Mouse (Mus musculus): ENCODE measurements around the gene Zfp217.

GRCm38 (mm10) chr2:170176284-170176926 lies 28.5 kb upstream of the Zfp217 start:
- TF ChIP-seq ELF1 (IDR thresholded peaks at IDR 0.05; ENCODE audit: low read depth, low read length) (no peak), EP300 (IDR thresholded peaks at IDR 0.05; ENCODE audit: low read length) (no peak), USF1 (IDR thresholded peaks at IDR 0.05; ENCODE audit: low read depth, low read length) (no peak), CTCF (conservative IDR thresholded peaks at IDR 0.05 in 1 of 2, IDR thresholded peaks at IDR 0.05 in 1 of 2; ENCODE audit: low read depth in 2 of 2, low read length in 2 of 2) (no peak), MAX (IDR thresholded peaks at IDR 0.05; ENCODE audit: low read length) (no peak), HCFC1 (IDR thresholded peaks at IDR 0.05; ENCODE audit: low read depth, low read length) (no peak), POLR2A (IDR thresholded peaks at IDR 0.05; ENCODE audit: low read depth, low read length) (no peak), GABPA (IDR thresholded peaks at IDR 0.05; ENCODE audit: insufficient replicate concordance, low read depth, low read length) (no peak), CHD1 (IDR thresholded peaks at IDR 0.05; ENCODE audit: low read depth, low read length) (no peak), TBP (conservative IDR thresholded peaks at IDR 0.05; ENCODE audit: low read depth, low read length) (no peak), BHLHE40 (IDR thresholded peaks at IDR 0.05; ENCODE audit: low read depth, low read length) (no peak), KAT2A (IDR thresholded peaks at IDR 0.05; ENCODE audit: insufficient replicate concordance, low read length) (no peak)

Data from CH12.LX (cell line).